Mouse (Mus musculus): ENCODE results near the gene Rbbp4. TPM values are rescaled to one million over a fixed set of nuclear protein-coding genes. Genes with fewer than 3 reads are reported as not detected.

Rbbp4 gene
- polyA plus RNA-seq (2017; shearing (Covaris generic)), result 255 TPM

GRCm38 (mm10) chr4:129335216-129336074, at the start of gene Rbbp4, which contains the start of gene Zbtb8os:
TSS of gene Rbbp4 (minus strand) at chr4:129335370.
TSS of gene Zbtb8os (plus strand) at chr4:129335695.

GRCm38 (mm10) chr4:129377601-129378390, 42.6 kb upstream of the Rbbp4 start, which contains the start of gene Zbtb8a:
TSS of gene Zbtb8a (minus strand) at chr4:129378116.

GRCm38 (mm10) chr4:129287472-129287981, 47.6 kb downstream of the Rbbp4 start, which contains the start of gene Sync:
TSS of gene Sync (plus strand) at chr4:129287617.

GRCm38 (mm10) chr4:129261196-129261595, 74.0 kb downstream of the Rbbp4 start, which contains the start of gene C77080:
TSS of gene C77080 (minus strand) at chr4:129261404.

Other genes starting within 250 kb of the Rbbp4 start
- gene Tmem54, start 229.8 kb downstream of the Rbbp4 start, polyA plus RNA-seq (2017; shearing (Covaris generic)), result not detected
- gene Hpca, start 213.3 kb downstream of the Rbbp4 start, polyA plus RNA-seq (2017; shearing (Covaris generic)), result not detected
- 0.27 TPM for gene Fndc5, start 198.4 kb downstream of the Rbbp4 start, polyA plus RNA-seq (2017; shearing (Covaris generic))
- 18.0 TPM for gene S100pbp, start 145.6 kb downstream of the Rbbp4 start, polyA plus RNA-seq (2017; shearing (Covaris generic))
- gene Yars, start 145.6 kb downstream of the Rbbp4 start, polyA plus RNA-seq (2017; shearing (Covaris generic)), result 31.4 TPM
- gene C77080, start 74.0 kb downstream of the Rbbp4 start, polyA plus RNA-seq (2017; shearing (Covaris generic)), result 0.20 TPM
- gene Sync, start 47.8 kb downstream of the Rbbp4 start, polyA plus RNA-seq (2017; shearing (Covaris generic)), result 0.22 TPM
- 29.9 TPM for gene Zbtb8os, start 325 bp upstream of the Rbbp4 start, polyA plus RNA-seq (2017; shearing (Covaris generic))
- 4.0 TPM for gene Zbtb8a, start 42.7 kb upstream of the Rbbp4 start, polyA plus RNA-seq (2017; shearing (Covaris generic))
- gene Zbtb8b, start 105.5 kb upstream of the Rbbp4 start, polyA plus RNA-seq (2017; shearing (Covaris generic)), result not detected
- gene Bsdc1, start 126.2 kb upstream of the Rbbp4 start, polyA plus RNA-seq (2017; shearing (Covaris generic)), result 83.6 TPM
- gene Tssk3, start 155.7 kb upstream of the Rbbp4 start, polyA plus RNA-seq (2017; shearing (Covaris generic)), result not detected
- not detected for gene Fam229a, start 155.8 kb upstream of the Rbbp4 start, polyA plus RNA-seq (2017; shearing (Covaris generic))
- 39.8 TPM for gene Marcksl1, start 178.2 kb upstream of the Rbbp4 start, polyA plus RNA-seq (2017; shearing (Covaris generic))
- 159 TPM for gene Hdac1, start 207.3 kb upstream of the Rbbp4 start, polyA plus RNA-seq (2017; shearing (Covaris generic))
- gene Lck, start 238.3 kb upstream of the Rbbp4 start, polyA plus RNA-seq (2017; shearing (Covaris generic)), result 1,404 TPM
- gene Fam167b, start 243.2 kb upstream of the Rbbp4 start, polyA plus RNA-seq (2017; shearing (Covaris generic)), result not detected

All from effector memory CD4-positive, alpha-beta T cell, adult 7 months (primary cell).